Mouse (Mus musculus): ENCODE measurements around the gene Kap.

Gene Kap

DNA sequence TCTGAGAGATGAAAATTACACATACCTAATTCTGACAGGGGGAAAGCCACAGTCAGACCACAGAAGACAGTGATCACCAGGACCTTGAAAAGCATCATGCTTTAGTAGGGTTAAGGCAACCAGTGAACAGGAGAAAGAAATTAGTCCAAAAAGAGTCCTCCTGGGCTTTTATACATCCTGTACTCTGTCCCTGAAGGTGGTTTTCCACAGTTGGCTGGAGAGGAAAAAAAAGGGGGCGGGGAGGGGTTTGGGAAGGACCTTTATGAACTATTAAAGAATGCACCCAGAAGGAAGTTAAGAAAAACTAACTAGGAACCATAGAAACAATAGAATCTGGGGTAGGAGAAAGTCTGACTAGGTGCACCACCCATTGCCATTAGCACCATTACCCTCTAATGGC lies at the start of gene Kap:
Gene Kap (minus strand): TSS at position 237 of the 400 bp plus-strand sequence.
- 81% methylated on average over 1 of the region's 1 CpGs for WGBS

- 91% methylated on average over 5 of the region's 5 CpGs for WGBS
Measured at GRCm38 (mm10) chr6:133885871-133886415, 32.4 kb upstream of the Kap start.

GRCm38 (mm10) chr6:133883446-133883985 lies 30.0 kb upstream of the Kap start:
- WGBS: 78% methylated on average over 5 of the region's 5 CpGs

GRCm38 (mm10) chr6:133875906-133876462 lies 22.4 kb upstream of the Kap start:
- WGBS: 19% methylated on average over 12 of the region's 12 CpGs

GRCm38 (mm10) chr6:133872667-133873066 lies 19.1 kb upstream of the Kap start:
- WGBS: 75% methylated on average over 2 of the region's 2 CpGs

- 68% methylated on average over 1 of the region's 1 CpGs for WGBS
Measured at GRCm38 (mm10) chr6:133871131-133871530, 17.6 kb upstream of the Kap start.

DNA sequence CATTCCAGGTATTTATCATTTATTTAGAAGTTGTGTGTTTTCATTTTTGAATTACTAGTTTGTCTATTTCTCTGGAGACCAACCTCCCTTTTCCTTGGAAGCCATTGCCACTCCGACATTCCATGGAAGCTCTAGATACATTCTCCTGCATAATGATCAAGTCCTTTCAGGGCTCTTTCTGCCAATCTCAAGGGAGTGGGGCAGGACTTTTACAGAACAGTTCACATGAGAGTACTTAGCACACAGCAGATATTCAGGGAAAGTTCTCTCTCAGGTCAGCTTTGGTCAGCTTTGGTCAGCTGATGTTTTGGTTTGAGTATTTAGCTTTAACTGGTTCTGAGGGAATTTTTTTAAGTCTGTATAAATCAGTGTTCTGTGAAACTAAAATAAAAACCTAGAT lies 14.8 kb upstream of the Kap start:
- 61% methylated on average over 1 of the region's 1 CpGs for WGBS

GRCm38 (mm10) chr6:133855871-133856270 lies 2.3 kb upstream of the Kap start:
- WGBS: 81% methylated on average over 2 of the region's 2 CpGs

DNA sequence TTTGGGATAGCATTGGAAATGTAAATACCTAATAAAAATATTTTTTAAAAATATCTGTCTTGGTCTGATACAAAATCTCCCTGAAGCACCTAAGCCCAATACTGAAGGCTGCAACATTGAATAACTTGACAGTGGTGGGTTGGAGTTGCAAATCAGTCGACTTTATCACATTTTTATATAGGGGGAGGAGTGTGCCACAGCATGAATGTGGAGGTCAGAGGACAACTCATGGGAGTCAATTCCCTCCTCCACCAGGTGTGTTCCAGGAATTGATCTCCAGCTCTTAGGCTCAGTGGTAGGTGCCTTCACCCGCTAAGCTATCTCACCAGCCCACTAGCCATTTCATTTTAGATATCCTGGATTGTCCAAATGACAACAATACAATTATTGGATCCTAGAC lies 4.2 kb downstream of the Kap start:
- 74% methylated on average over 2 of the region's 2 CpGs for WGBS

GRCm38 (mm10) chr6:133848861-133849260 lies 4.7 kb downstream of the Kap start:
- WGBS: 88% methylated on average over 6 of the region's 6 CpGs

GRCm38 (mm10) chr6:133838296-133838995 lies 15.1 kb downstream of the Kap start:
- 90% methylated on average over 29 of the region's 29 CpGs for WGBS

- 58% methylated on average over 1 of the region's 1 CpGs for WGBS
Measured at GRCm38 (mm10) chr6:133812342-133812741, 41.2 kb downstream of the Kap start.
